Mouse (Mus musculus): ENCODE data around the gene Them7.

DNA sequence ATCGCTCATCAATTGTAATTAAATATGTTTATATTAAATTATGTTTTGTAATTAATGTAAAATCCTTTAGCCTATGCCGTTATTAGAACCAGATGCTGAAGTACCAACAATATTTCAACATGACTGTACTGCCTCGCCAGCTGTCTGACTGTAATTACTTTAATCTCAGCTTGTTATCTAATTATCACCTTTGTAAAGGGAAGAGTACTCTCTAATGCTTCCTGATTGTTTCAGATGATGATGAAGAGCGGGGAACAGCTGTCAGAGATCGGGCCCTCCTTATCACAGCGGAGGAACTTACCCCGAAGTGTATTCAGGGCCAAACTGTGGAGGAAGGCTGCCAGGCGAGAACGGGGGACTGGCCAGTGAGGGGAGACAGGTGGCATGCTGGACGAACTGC, 77.4 kb downstream of the Them7 start:
- no peak for TF ChIP-seq CTCF (IDR thresholded peaks at IDR 0.05; ENCODE audit: low read depth)
- no peak for TF ChIP-seq EP300 (IDR thresholded peaks at IDR 0.05; ENCODE audit: low read depth)

Data from heart, postnatal 0 days (tissue).